Comparison of ENCODE assay signal across 30 mouse cellular contexts in genomic region chr13:111391426-111391825, GRCm38 (mm10).
"Had no signal": no experiment of that assay in that cellular context is flagged by ENCODE, and none has a peak within 500 bp of the region (broad histone marks: within the 10 kb centered on the region; RNA-seq: fewer than 3 reads in every experiment).

No protein-coding gene starts in this region.

- H3K9ac ChIP-seq: limb, embryonic 12.5 days; limb, embryonic 13.5 days; limb, embryonic 15.5 days; liver, embryonic 12.5 days; liver, embryonic 13.5 days; liver, embryonic 14.5 days; liver, embryonic 15.5 days; liver, postnatal 0 days; lung, embryonic 14.5 days; lung, embryonic 15.5 days; midbrain, embryonic 12.5 days; midbrain, embryonic 15.5 days; neural tube, embryonic 12.5 days had no signal

- H3K36me3 ChIP-seq: limb, embryonic 10.5 days; limb, embryonic 12.5 days; limb, embryonic 13.5 days; limb, embryonic 15.5 days; liver, embryonic 12.5 days; liver, embryonic 13.5 days; liver, embryonic 15.5 days; lung, embryonic 15.5 days; midbrain, embryonic 10.5 days; midbrain, embryonic 12.5 days; midbrain, embryonic 15.5 days; neural tube, embryonic 12.5 days had no signal

- H3K9me3 ChIP-seq: limb, embryonic 10.5 days; limb, embryonic 12.5 days; limb, embryonic 13.5 days; limb, embryonic 15.5 days; liver, embryonic 12.5 days; liver, embryonic 13.5 days; liver, embryonic 15.5 days; lung, embryonic 15.5 days; megakaryocyte, embryonic 14.5 days; midbrain, embryonic 10.5 days; midbrain, embryonic 12.5 days; midbrain, embryonic 15.5 days; neural tube, embryonic 12.5 days had no signal

- DNase-seq: left cerebral cortex, postnatal 4 days; liver; liver, embryonic 13.5 days; liver, postnatal 0 days; lung, adult 18-20 months; lung, adult 2 months; lung, postnatal 10 days; lung, postnatal 14 days; lung, postnatal 36 days; lung, postnatal 4 days; midbrain, embryonic 14.5 days had no signal

- H3K27ac ChIP-seq: limb, embryonic 10.5 days; limb, embryonic 12.5 days; limb, embryonic 13.5 days; limb, embryonic 15.5 days; liver, embryonic 12.5 days; liver, embryonic 13.5 days; liver, embryonic 14.5 days; liver, embryonic 15.5 days; lung, embryonic 15.5 days; macrophage; midbrain, embryonic 10.5 days; midbrain, embryonic 12.5 days; midbrain, embryonic 15.5 days; neural tube, embryonic 12.5 days had no signal

- H3K27me3 ChIP-seq: limb, embryonic 15.5 days; liver, embryonic 12.5 days; liver, embryonic 13.5 days; liver, embryonic 15.5 days; lung, embryonic 15.5 days; midbrain, embryonic 12.5 days; midbrain, embryonic 15.5 days; neural tube, embryonic 12.5 days had no signal

- H3K4me2 ChIP-seq: limb, embryonic 12.5 days; limb, embryonic 13.5 days; limb, embryonic 15.5 days; liver, embryonic 11.5 days; liver, embryonic 12.5 days; liver, embryonic 13.5 days; liver, embryonic 15.5 days; lung, embryonic 14.5 days; lung, embryonic 15.5 days; midbrain, embryonic 12.5 days; midbrain, embryonic 15.5 days; neural tube, embryonic 12.5 days had no signal

- ATAC-seq: liver, embryonic 12.5 days; liver, postnatal 0 days; lung, postnatal 0 days; midbrain, embryonic 15.5 days; midbrain, embryonic 16.5 days had no signal

- H3K4me1 ChIP-seq: limb, embryonic 10.5 days; liver, embryonic 13.5 days; liver, embryonic 15.5 days; midbrain, embryonic 10.5 days; midbrain, embryonic 12.5 days; midbrain, embryonic 15.5 days; neural tube, embryonic 12.5 days had no signal

- H3K4me3 ChIP-seq: limb, embryonic 10.5 days; limb, embryonic 12.5 days; limb, embryonic 13.5 days; limb, embryonic 15.5 days; liver, embryonic 12.5 days; liver, embryonic 13.5 days; liver, embryonic 15.5 days; lung, embryonic 15.5 days; megakaryocyte, embryonic 14.5 days; midbrain, embryonic 10.5 days; midbrain, embryonic 12.5 days; midbrain, embryonic 15.5 days; myocyte; neural tube, embryonic 12.5 days had no signal
